Mouse (Mus musculus) testis, adult 2 months (tissue): Measurements from ENCODE around the gene Ascl2.

Experiments
- CTCF ChIP-seq: fragments of 200-500 bp; IDR thresholded peaks from 2 replicates; pipeline ENCODE4 v1.5.1; 2012; ENCODE audit warnings: low read depth, mild to moderate bottlenecking, inconsistent platforms, low read length, moderate library complexity; ENCODE audit not compliant: control insufficient read depth, insufficient read depth, insufficient replicate concordance
- POLR2A ChIP-seq: fragments of 200-500 bp; IDR thresholded peaks from 2 replicates; pipeline ENCODE4 v1.6.1; 2012; ENCODE audit warnings: low read depth, mild to moderate bottlenecking, inconsistent platforms, low read length, moderate library complexity; ENCODE audit not compliant: control insufficient read depth

- no peak for TF ChIP-seq CTCF
- no peak for TF ChIP-seq POLR2A
Observed at GRCm38 (mm10) chr7:142931028-142931427, 38.0 kb downstream of the Ascl2 start, which contains the start of gene Th.
